Mouse (Mus musculus): ENCODE measurements around the gene Fbxl18. TPM values are rescaled to one million over a fixed set of nuclear protein-coding genes. Genes with fewer than 3 reads are reported as not detected.

Gene Fbxl18
- total and polyA plus RNA-seq, 3 experiments: 4.6 to 7.4 TPM; not detected in 1

GRCm38 (mm10) chr5:142819385-142820275 lies 75.6 kb downstream of the Fbxl18 start:
- H3K36me3 ChIP-seq (ENCODE audit: control insufficient read depth in 1 of 2, insufficient read depth in 2 of 2, low read length in 2 of 2): no peaks in the 10 kb centered on the region
- H3K9me3 ChIP-seq (replicated peaks; ENCODE audit: insufficient read depth, low read length): no peaks in the 10 kb centered on the region
- H3K79me2 ChIP-seq (ENCODE audit: control insufficient read depth, insufficient read depth, low read length, poor library complexity): no peaks in the 10 kb centered on the region
- no peak overlapping the region for H3K9ac ChIP-seq (ENCODE audit: control insufficient read depth, low read depth, low read length, poor library complexity, severe bottlenecking)
- no peak overlapping the region for H3K4me3 ChIP-seq (ENCODE audit: control insufficient read depth in 1 of 2, insufficient read depth in 1 of 2, low read depth in 2 of 2, low read length in 2 of 2)
- DNase-seq (ENCODE audit: low read depth, low spot score): no peak
- no peaks in the 10 kb centered on the region for H3K4me1 ChIP-seq (ENCODE audit: control insufficient read depth in 1 of 2, insufficient read depth in 2 of 2, low read length in 2 of 2)
- H3K27me3 ChIP-seq (ENCODE audit: control insufficient read depth in 1 of 2, insufficient read depth in 2 of 2, low read length in 2 of 2): no peaks in the 10 kb centered on the region
- TF ChIP-seq MAFK (IDR thresholded peaks at IDR 0.05; ENCODE audit: borderline replicate concordance, low read depth, low read length) (no peak), MYC (IDR thresholded peaks at IDR 0.05; ENCODE audit: low read depth, low read length) (no peak), CTCF (IDR thresholded peaks at IDR 0.05 in 2 of 3, conservative IDR thresholded peaks at IDR 0.05 in 1 of 3; ENCODE audit: control insufficient read depth in 1 of 3, insufficient read depth in 1 of 3, low read depth in 2 of 3, low read length in 3 of 3, poor library complexity in 1 of 3, severe bottlenecking in 1 of 3) (no peak), NELFE (IDR thresholded peaks at IDR 0.05; ENCODE audit: low read depth, low read length) (no peak), ZC3H11A (IDR thresholded peaks at IDR 0.05; ENCODE audit: low read depth, low read length) (no peak), TAL1 (IDR thresholded peaks at IDR 0.05; ENCODE audit: low read length) (no peak), ZNF384 (IDR thresholded peaks at IDR 0.05; ENCODE audit: low read depth, low read length) (no peak), POLR2AphosphoS5 (IDR thresholded peaks at IDR 0.05; ENCODE audit: borderline replicate concordance, low read depth, low read length) (no peak), USF1 (IDR thresholded peaks at IDR 0.05; ENCODE audit: low read depth, low read length) (no peak), POLR2A (IDR thresholded peaks at IDR 0.05; ENCODE audit: control insufficient read depth in 1 of 2, insufficient read depth in 1 of 2, low read depth in 1 of 2, low read length in 2 of 2, poor library complexity in 1 of 2) (no peak), TBP (IDR thresholded peaks at IDR 0.05; ENCODE audit: low read depth, low read length) (no peak), GATA1 (IDR thresholded peaks at IDR 0.05; ENCODE audit: low read depth, low read length) (no peak), NRF1 (IDR thresholded peaks at IDR 0.05; ENCODE audit: insufficient read depth, low read depth, low read length, poor library complexity, severe bottlenecking) (no peak), E2F4 (IDR thresholded peaks at IDR 0.05; ENCODE audit: borderline replicate concordance, low read depth, low read length) (no peak), ELF1 (IDR thresholded peaks at IDR 0.05; ENCODE audit: low read depth, low read length) (no peak), MAX (IDR thresholded peaks at IDR 0.05; ENCODE audit: low read length) (no peak), POLR2AphosphoS2 (IDR thresholded peaks at IDR 0.05; ENCODE audit: low read length) (no peak), TCF12 (IDR thresholded peaks at IDR 0.05; ENCODE audit: low read depth, low read length) (no peak)
- no peak overlapping the region for H3K27ac ChIP-seq (ENCODE audit: control insufficient read depth, low read depth, low read length)
